Mouse (Mus musculus) megakaryocyte, embryonic 14.5 days (primary cell): ENCODE data around the gene Gabpb2.

Source experiments
- FLI1 ChIP-seq: IDR thresholded peaks from 2 replicates; pipeline ENCODE4 v1.6.1; 2012; ENCODE audit warnings: low read length, inconsistent platforms, mixed read lengths
- GATA1 ChIP-seq: IDR thresholded peaks from 3 replicates; pipeline ENCODE4 v1.6.1; 2012; ENCODE audit warnings: mixed read lengths, low read length, inconsistent platforms, borderline replicate concordance

DNA sequence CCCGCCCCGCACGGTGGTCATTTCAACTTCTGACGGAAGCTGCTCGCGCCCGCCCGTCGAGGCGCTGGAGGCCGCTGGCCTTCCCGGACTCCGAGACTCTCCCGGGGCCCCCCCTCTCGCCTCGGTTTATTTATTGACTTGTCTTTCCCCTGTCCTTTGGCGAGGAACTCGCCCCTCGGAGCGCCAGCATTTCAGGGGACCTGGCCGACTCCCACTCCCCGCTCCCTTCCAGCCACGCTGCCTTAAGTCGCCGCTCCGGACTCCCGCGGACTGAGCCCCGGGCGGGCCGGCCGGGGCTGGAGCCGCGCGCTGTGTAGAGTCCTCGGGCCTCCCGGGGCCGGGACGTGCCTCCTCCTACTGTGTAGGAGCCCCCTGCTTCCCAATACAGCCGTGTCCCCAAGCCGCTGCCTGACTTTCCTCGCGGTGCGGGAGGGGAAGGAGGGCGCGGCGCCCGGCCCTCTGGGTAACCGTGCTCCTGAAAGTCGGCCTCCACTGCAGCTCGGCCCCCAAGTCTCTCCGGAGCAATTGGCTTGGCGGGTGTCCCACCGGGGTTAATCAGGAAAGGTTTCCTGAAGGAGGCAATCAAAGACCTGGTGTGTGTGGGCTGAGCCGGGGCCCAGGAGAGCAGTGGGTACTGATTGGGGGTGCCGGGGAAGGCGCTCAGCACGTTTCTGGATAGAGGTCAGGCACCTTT is 44.3 kb downstream of the Gabpb2 start:
- TF ChIP-seq GATA1 (no peak), FLI1 (no peak)
